Mouse (Mus musculus) limb, embryonic 10.5 days (tissue): ENCODE results near the gene Morc3. TPM values are rescaled to one million over a fixed set of nuclear protein-coding genes. Genes with fewer than 3 reads are reported as not detected.
"Not testable (repeated sequence)": the region's sequence is repeated elsewhere in the genome, so short reads cannot be mapped to it uniquely, and the experiment has no call there.

Experiments used
- DNase-seq: peaks from one replicate; pipeline ENCODE4 v3.0.0-alpha.2; 2017; ENCODE audit warnings: low spot score
- H3K27ac ChIP-seq: fragments of 300-500 bp; sonication (generic); 2 replicates; pipeline ENCODE4 v1.5.1; 2016; ENCODE audit warnings: mild to moderate bottlenecking
- H3K27me3 ChIP-seq: fragments of 300-500 bp; sonication (generic); 2 replicates; pipeline ENCODE4 v1.6.1; 2016; ENCODE audit warnings: low read depth, mild to moderate bottlenecking; ENCODE audit not compliant: poor library complexity, severe bottlenecking
- H3K36me3 ChIP-seq: fragments of 300-500 bp; sonication (generic); 2 replicates; pipeline ENCODE4 v1.6.1; 2016; ENCODE audit warnings: mild to moderate bottlenecking, moderate library complexity
- H3K4me1 ChIP-seq: fragments of 300-500 bp; sonication (generic); 2 replicates; pipeline ENCODE4 v1.6.1; 2016
- H3K4me3 ChIP-seq: fragments of 300-500 bp; sonication (generic); 2 replicates; pipeline ENCODE4 v1.5.1; 2016; ENCODE audit warnings: mild to moderate bottlenecking, moderate library complexity
- H3K9me3 ChIP-seq: fragments of 300-500 bp; sonication (generic); replicated peaks from 2 replicates; pipeline ENCODE4 v1.6.1; 2016; ENCODE audit warnings: mild to moderate bottlenecking
- WGBS: fragments of 180-500 bp; shearing (Covaris S2); methylation state at CpG from one replicate; pipeline ENCODE4 v1.1.7; 2016; 5-methylcytosine and 5-hydroxymethylcytosine counted together
- polyA plus RNA-seq: library from polyadenylated mRNA; unstranded; fragments of >200 nt; fragmentation: Nextera tagmentation; extraction: Ambion mirVana; gene quantifications from 2 replicates; pipeline ENCODE4 v1.2.1, GENCODE M21; 2016

Morc3 gene
- polyA plus RNA-seq, 1 experiment from 2014 or later: 31.0 TPM

- H3K9me3 ChIP-seq, DNase-seq, H3K36me3 ChIP-seq, H3K4me3 ChIP-seq, H3K27me3 ChIP-seq, H3K27ac ChIP-seq: not testable (repeated sequence)
- peaks cover 20% of the 10 kb centered on the region for H3K4me1 ChIP-seq
- 90% methylated on average over 5 of the region's 8 CpGs for WGBS
These were observed 9.3 kb upstream of the Morc3 start for GRCm38 (mm10) chr16:93822433-93823225.

- no peak overlapping the region for H3K4me3 ChIP-seq
- 80% methylated on average over 4 of the region's 4 CpGs for WGBS
- no peaks in the 10 kb centered on the region for H3K9me3 ChIP-seq
- no peak for DNase-seq
- peaks cover 3% of the 10 kb centered on the region; the same call in 1 of the 2 replicates for H3K27me3 ChIP-seq
- no peaks in the 10 kb centered on the region for H3K36me3 ChIP-seq
- H3K4me1 ChIP-seq: 0 out of 2 replicates have a peak, but pooled peaks cover 2% of the 10 kb centered on the region
- H3K27ac ChIP-seq: no peak overlapping the region
These were observed 7.1 kb upstream of the Morc3 start for GRCm38 (mm10) chr16:93824799-93825198.

- DNase-seq: no peak
- Histone ChIP-seq H3K27ac (no peak overlapping the region), H3K36me3 (no peaks in the 10 kb centered on the region), H3K9me3 (no peaks in the 10 kb centered on the region), H3K4me3 (no peak overlapping the region), H3K27me3 (no peaks in the 10 kb centered on the region), H3K4me1 (no peaks in the 10 kb centered on the region)
- 83% methylated on average over 4 of the region's 4 CpGs for WGBS
These were observed 6.5 kb upstream of the Morc3 start for GRCm38 (mm10) chr16:93825463-93825862.

- Histone ChIP-seq H3K36me3 (no peaks in the 10 kb centered on the region), H3K4me1 (no peaks in the 10 kb centered on the region), H3K27me3 (no peaks in the 10 kb centered on the region), H3K4me3 (no peak overlapping the region), H3K27ac (no peak overlapping the region), H3K9me3 (no peaks in the 10 kb centered on the region)
- 67% methylated on average over 11 of the region's 11 CpGs for WGBS
- no peak for DNase-seq
These were observed 5.9 kb upstream of the Morc3 start for GRCm38 (mm10) chr16:93826054-93826453.

GRCm38 (mm10) chr16:93826478-93826877 lies 5.4 kb upstream of the Morc3 start:
- not testable (repeated sequence) for H3K9me3 ChIP-seq, H3K4me1 ChIP-seq, H3K27ac ChIP-seq, DNase-seq, H3K27me3 ChIP-seq, H3K4me3 ChIP-seq, H3K36me3 ChIP-seq
- 56% methylated on average over 5 of the region's 5 CpGs for WGBS

GRCm38 (mm10) chr16:93826909-93827308 lies 5.0 kb upstream of the Morc3 start:
- 91% methylated on average over 6 of the region's 6 CpGs for WGBS
- Histone ChIP-seq H3K9me3 (no peaks in the 10 kb centered on the region), H3K36me3 (no peaks in the 10 kb centered on the region), H3K27ac (no peak overlapping the region), H3K4me1 (no peaks in the 10 kb centered on the region), H3K27me3 (no peaks in the 10 kb centered on the region), H3K4me3 (no peak overlapping the region)
- DNase-seq: no peak

GRCm38 (mm10) chr16:93829526-93829925 lies 2.4 kb upstream of the Morc3 start:
- Histone ChIP-seq H3K4me1 (peaks cover 7% of the 10 kb centered on the region), H3K36me3 (no peaks in the 10 kb centered on the region), H3K9me3 (no peaks in the 10 kb centered on the region), H3K27me3 (no peaks in the 10 kb centered on the region), H3K4me3 (no peak overlapping the region), H3K27ac (no peak overlapping the region)
- WGBS: 95% methylated on average over 15 of the region's 15 CpGs
- no peak for DNase-seq

- WGBS: 86% methylated on average over 9 of the region's 9 CpGs
- H3K27ac ChIP-seq: no peak overlapping the region
- H3K27me3 ChIP-seq: no peaks in the 10 kb centered on the region
- H3K4me3 ChIP-seq: no peak overlapping the region
- no peaks in the 10 kb centered on the region for H3K9me3 ChIP-seq
- H3K36me3 ChIP-seq: no peaks in the 10 kb centered on the region
- DNase-seq: no peak
- peaks cover 7% of the 10 kb centered on the region for H3K4me1 ChIP-seq
These were observed 1.9 kb upstream of the Morc3 start for GRCm38 (mm10) chr16:93830071-93830470.

GRCm38 (mm10) chr16:93830916-93831315 lies 1.0 kb upstream of the Morc3 start:
- Histone ChIP-seq H3K4me3 (no peak overlapping the region), H3K9me3 (no peaks in the 10 kb centered on the region), H3K36me3 (peaks cover 4% of the 10 kb centered on the region; the same call in 1 of the 2 replicates), H3K27me3 (no peaks in the 10 kb centered on the region), H3K27ac (no peak overlapping the region), H3K4me1 (peaks cover 7% of the 10 kb centered on the region)
- DNase-seq: peak; percentile 28
- 66% methylated on average over 5 of the region's 5 CpGs for WGBS

- 1% methylated on average over 68 of the region's 69 CpGs for WGBS
These were observed 743 bp downstream of the Morc3 start for GRCm38 (mm10) chr16:93832451-93833276.

GRCm38 (mm10) chr16:93833551-93833950 lies 1.6 kb downstream of the Morc3 start:
- Histone ChIP-seq H3K27me3 (no peaks in the 10 kb centered on the region), H3K4me1 (peaks cover 7% of the 10 kb centered on the region), H3K9me3 (no peaks in the 10 kb centered on the region), H3K36me3 (peaks cover 17% of the 10 kb centered on the region), H3K27ac (no peak overlapping the region), H3K4me3 (peak overlapping the region; percentile 78)
- no peak for DNase-seq
- WGBS: 91% methylated on average over 6 of the region's 6 CpGs

More at GRCm38 (mm10) chr16:93832451-93833276, 743 bp downstream of the Morc3 start:
- peak; percentile 72 for DNase-seq
- H3K4me1 ChIP-seq: peaks cover 7% of the 10 kb centered on the region
- H3K36me3 ChIP-seq: peaks cover 14% of the 10 kb centered on the region
- peak overlapping the region; percentile 99 for H3K27ac ChIP-seq
- H3K9me3 ChIP-seq: no peaks in the 10 kb centered on the region
- peak overlapping the region; percentile 78 for H3K4me3 ChIP-seq
- H3K27me3 ChIP-seq: no peaks in the 10 kb centered on the region

- peaks cover 7% of the 10 kb centered on the region for H3K4me1 ChIP-seq
- peaks cover 22% of the 10 kb centered on the region for H3K36me3 ChIP-seq
- H3K9me3 ChIP-seq: no peaks in the 10 kb centered on the region
- no peak overlapping the region for H3K27ac ChIP-seq
- no peaks in the 10 kb centered on the region for H3K27me3 ChIP-seq
- DNase-seq: no peak
- 92% methylated on average over 2 of the region's 2 CpGs for WGBS
- H3K4me3 ChIP-seq: no peak overlapping the region; the same call in 1 of the 2 replicates
These were observed 2.2 kb downstream of the Morc3 start for GRCm38 (mm10) chr16:93834076-93834475.

- Histone ChIP-seq H3K9me3 (no peaks in the 10 kb centered on the region), H3K27me3 (no peaks in the 10 kb centered on the region), H3K36me3 (peaks cover 49% of the 10 kb centered on the region), H3K27ac (no peak overlapping the region), H3K4me1 (no peaks in the 10 kb centered on the region), H3K4me3 (no peak overlapping the region)
- DNase-seq: no peak
- WGBS: 98% methylated on average over 1 of the region's 1 CpGs
These were observed 7.1 kb downstream of the Morc3 start for GRCm38 (mm10) chr16:93839049-93839448.
